Mouse (Mus musculus) small intestine, adult 10 weeks (tissue): ENCODE results near the gene Map4k3. TPM values are rescaled to one million over a fixed set of nuclear protein-coding genes. Genes with fewer than 3 reads are reported as not detected.

Source experiments
- polyA plus RNA-seq: library from polyadenylated mRNA; stranded (reverse); fragments of 350-450 nt; fragmentation: Illumina TruSeq; extraction: RNeasy Lipid Tissue Mini Kit (QIAGEN cat#74804); gene quantifications from one replicate; pipeline ENCODE4 v1.2.3, GENCODE M21; 2014; ENCODE audit warnings: low replicate concordance

The Map4k3 gene
- polyA plus RNA-seq, result 94.2 TPM

DNA sequence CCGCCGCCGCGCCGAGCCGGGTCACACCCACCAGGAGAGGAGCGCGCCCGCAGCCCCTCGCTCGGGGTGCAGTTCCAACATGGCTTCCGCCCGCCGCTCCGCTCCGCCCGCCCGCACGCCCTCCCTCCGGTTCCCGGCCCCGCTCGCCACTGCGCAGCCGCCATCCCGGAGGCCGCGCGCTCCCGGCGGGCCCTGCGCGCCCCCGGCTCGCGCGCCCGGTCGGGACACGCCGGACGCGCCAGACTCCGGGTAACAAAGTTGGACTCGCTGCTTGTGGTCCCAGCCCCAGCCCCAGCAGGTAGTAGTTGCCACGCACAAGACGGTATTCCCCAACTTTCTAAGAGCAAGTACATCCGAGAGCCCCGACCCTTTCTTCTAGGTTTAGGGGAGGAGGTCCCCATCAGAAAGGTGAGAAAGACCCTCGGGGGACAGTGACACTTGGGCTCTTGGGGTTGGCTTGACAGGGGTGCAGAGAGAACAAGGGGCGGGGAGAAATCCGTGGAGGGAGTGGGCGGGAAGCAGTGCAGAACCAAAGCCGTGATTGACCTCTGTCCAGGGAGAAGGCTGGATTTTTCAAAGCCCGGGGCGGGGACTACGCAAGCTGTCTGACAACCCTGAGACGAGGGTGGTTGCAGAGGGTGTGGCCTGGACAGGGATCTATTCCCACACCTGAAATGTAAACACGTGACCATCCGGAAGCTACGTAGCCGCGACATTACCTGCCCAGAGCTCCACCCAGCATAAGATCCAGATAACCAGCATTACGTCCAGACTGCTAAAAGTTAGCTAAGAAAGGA is at the start of gene Map4k3:
TSS of gene Map4k3 (minus strand) at position 424 of the 797 bp plus-strand sequence.

DNA sequence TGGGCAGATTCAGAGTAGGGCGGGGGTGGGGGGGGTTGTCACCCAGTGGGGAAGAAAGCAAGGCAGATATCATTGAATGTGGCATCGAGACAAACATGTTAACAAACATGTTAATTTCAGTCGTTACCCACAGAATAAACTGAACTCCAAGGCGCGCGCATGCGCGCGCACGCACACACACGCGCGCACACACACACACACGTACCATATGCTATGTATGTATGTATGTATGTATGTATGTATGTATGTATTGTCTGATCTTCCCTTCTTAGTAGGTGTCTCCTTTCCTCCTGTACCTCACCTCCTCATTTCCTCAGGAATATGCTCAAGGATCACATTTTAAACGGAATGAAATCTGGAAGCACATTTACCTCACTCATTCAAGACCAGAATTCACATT is 150.6 kb downstream of the Map4k3 start, which contains the start of gene Cdkl4:
TSS of gene Cdkl4 (minus strand) at position 175 of the 400 bp plus-strand sequence.

Other genes with a start within 250 kb of the Map4k3 start
- 39.9 TPM for gene Sos1, start 248.0 kb downstream of the Map4k3 start, polyA plus RNA-seq
- gene Cdkl4, start 150.7 kb downstream of the Map4k3 start, polyA plus RNA-seq, result 0.37 TPM
- gene Tmem178, start 216.1 kb upstream of the Map4k3 start, polyA plus RNA-seq, result 3.8 TPM